Mouse (Mus musculus): ENCODE measurements around the gene Abcc3.
A peak's percentile ranks its signal among the peaks of the same experiment; 100 is the strongest.

The Abcc3 gene

GRCm38 (mm10) chr11:94350337-94350736, 42.5 kb downstream of the Abcc3 start:
- DNase-seq = no peak

GRCm38 (mm10) chr11:94349839-94350238, 43.0 kb downstream of the Abcc3 start:
- DNase-seq = no peak

GRCm38 (mm10) chr11:94347063-94347575, 45.7 kb downstream of the Abcc3 start:
- no peak for DNase-seq

GRCm38 (mm10) chr11:94346611-94347010, 46.2 kb downstream of the Abcc3 start:
- DNase-seq = no peak

GRCm38 (mm10) chr11:94345926-94346325, 46.9 kb downstream of the Abcc3 start:
- DNase-seq = no peak

GRCm38 (mm10) chr11:94344470-94344869, 48.3 kb downstream of the Abcc3 start:
- DNase-seq = no peak

- peak in 1 of 2 experiments; percentile 41 for DNase-seq
These were observed 48.8 kb downstream of the Abcc3 start for GRCm38 (mm10) chr11:94343955-94344358.

GRCm38 (mm10) chr11:94342114-94342905, 50.5 kb downstream of the Abcc3 start:
- DNase-seq = no peak

GRCm38 (mm10) chr11:94340948-94341933, 51.6 kb downstream of the Abcc3 start:
- no peak for DNase-seq

- DNase-seq = peak; percentile 26 to 37
These were observed 52.8 kb downstream of the Abcc3 start for GRCm38 (mm10) chr11:94339732-94340585.

- DNase-seq = no peak
These were observed 54.5 kb downstream of the Abcc3 start for GRCm38 (mm10) chr11:94338347-94338746.

- no peak for DNase-seq
These were observed 56.2 kb downstream of the Abcc3 start for GRCm38 (mm10) chr11:94336551-94336950.

- no peak for DNase-seq
These were observed 58.3 kb downstream of the Abcc3 start for GRCm38 (mm10) chr11:94334386-94334968.

GRCm38 (mm10) chr11:94332726-94333125, 60.1 kb downstream of the Abcc3 start:
- DNase-seq = no peak

GRCm38 (mm10) chr11:94330211-94330610, 62.6 kb downstream of the Abcc3 start:
- DNase-seq = no peak

GRCm38 (mm10) chr11:94329270-94329891, 63.4 kb downstream of the Abcc3 start:
- DNase-seq = peak; percentile 39 to 40

GRCm38 (mm10) chr11:94328644-94329025, 64.2 kb downstream of the Abcc3 start:
- DNase-seq = no peak

- peak; percentile 83 to 84 for DNase-seq
These were observed 64.8 kb downstream of the Abcc3 start, which contains the start of gene Ankrd40 for GRCm38 (mm10) chr11:94327693-94328643. Gene Ankrd40, plus strand, starts transcription at chr11:94328001.

GRCm38 (mm10) chr11:94326961-94327411, 65.8 kb downstream of the Abcc3 start:
- DNase-seq = no peak

GRCm38 (mm10) chr11:94324618-94325017, 68.2 kb downstream of the Abcc3 start:
- no peak for DNase-seq
